Mouse (Mus musculus): ENCODE measurements around the gene Nyap2. TPM values are rescaled to one million over a fixed set of nuclear protein-coding genes. Genes with fewer than 3 reads are reported as not detected.

Gene Nyap2
- total and polyA plus RNA-seq, 2 experiments from 2014 or later: under 0.01 TPM; not detected in 1

DNA sequence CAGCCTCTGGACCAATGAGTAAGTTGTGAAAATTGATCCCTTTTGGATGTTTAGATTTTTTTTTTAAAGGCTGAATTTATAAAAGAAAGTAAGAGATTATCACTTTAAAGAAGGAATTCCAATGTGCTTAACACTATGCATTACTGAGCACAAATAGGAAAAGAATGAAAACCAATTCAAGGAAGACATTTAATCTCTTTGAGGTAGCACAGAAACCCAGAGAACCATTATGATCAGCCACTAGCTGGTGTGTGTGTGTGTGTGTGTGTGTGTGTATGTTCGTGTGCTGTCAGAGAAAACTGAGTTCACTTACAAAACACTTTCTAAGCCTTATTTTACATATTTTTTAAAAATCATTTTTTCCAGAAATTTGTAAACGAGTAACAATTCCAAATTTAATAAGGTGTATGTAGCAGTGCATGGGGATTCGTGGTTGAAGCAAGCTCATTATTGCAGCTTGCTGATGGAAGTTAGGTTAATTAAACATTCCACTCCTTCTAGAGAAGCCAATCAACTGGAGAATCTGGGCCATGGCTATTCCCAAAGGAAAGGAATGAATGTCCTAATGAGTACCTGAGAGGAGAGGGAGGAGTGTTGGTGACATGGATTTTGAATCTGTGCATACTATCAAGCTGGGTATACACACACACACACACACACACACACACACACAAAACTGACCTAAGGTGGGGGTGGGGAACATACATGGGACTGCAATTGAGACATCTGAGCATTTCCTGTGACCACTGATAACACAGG, 171.9 kb downstream of the Nyap2 start:
- H3K27ac ChIP-seq (ENCODE audit: low read depth): no peak overlapping the region
- no peak for ATAC-seq (ENCODE audit: insufficient read depth, low read depth)
- H3K4me1 ChIP-seq (ENCODE audit: control insufficient read depth, insufficient read depth): no peaks in the 10 kb centered on the region
- no peaks in the 10 kb centered on the region for H3K9me3 ChIP-seq (replicated peaks; ENCODE audit: control insufficient read depth, low read length)
- no peaks in the 10 kb centered on the region for H3K27me3 ChIP-seq (ENCODE audit: control insufficient read depth, insufficient read depth, low read length)
- TF ChIP-seq CTCF (IDR thresholded peaks at IDR 0.05; ENCODE audit: low read depth) (no peak), EP300 (IDR thresholded peaks at IDR 0.05; ENCODE audit: low read depth) (no peak)
- H3K4me3 ChIP-seq (ENCODE audit: low read depth, low read length): no peak overlapping the region
- no peak overlapping the region for H3K4me2 ChIP-seq (ENCODE audit: low read depth, low read length)
- no peaks in the 10 kb centered on the region for H3K36me3 ChIP-seq (replicated peaks; ENCODE audit: control insufficient read depth, insufficient read depth, low read length)
- no peak for DNase-seq (ENCODE audit: low spot score)
- H3K9ac ChIP-seq (replicated peaks; ENCODE audit: low read depth, low read length): no peak overlapping the region
- WGBS: 75% methylated on average over 3 of the region's 3 CpGs

DNA sequence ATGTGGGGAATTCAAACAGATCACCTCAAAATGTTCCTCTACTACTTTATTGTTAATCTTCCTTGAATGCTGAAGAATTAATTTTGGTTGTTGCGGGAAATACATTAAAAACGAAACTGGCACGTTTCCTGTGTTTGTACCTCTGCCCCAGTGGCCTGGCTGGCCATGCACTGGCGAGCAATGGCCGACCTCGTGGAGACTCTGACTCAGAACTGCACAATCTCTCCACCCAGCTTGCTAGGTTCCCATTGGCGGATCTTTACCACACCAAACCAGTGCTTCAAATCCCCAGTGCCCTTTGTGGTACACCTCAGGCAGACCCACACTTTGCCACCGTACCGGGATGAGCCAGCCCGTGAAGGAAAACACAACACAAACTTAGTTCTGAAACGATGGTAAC, 173.3 kb downstream of the Nyap2 start:
- Histone ChIP-seq H3K36me3 (replicated peaks; ENCODE audit: control insufficient read depth, insufficient read depth, low read length) (no peaks in the 10 kb centered on the region), H3K27ac (ENCODE audit: low read depth) (no peak overlapping the region), H3K9me3 (replicated peaks; ENCODE audit: control insufficient read depth, low read length) (no peaks in the 10 kb centered on the region), H3K27me3 (ENCODE audit: control insufficient read depth, insufficient read depth, low read length) (no peaks in the 10 kb centered on the region), H3K4me3 (ENCODE audit: low read depth, low read length) (no peak overlapping the region), H3K9ac (replicated peaks; ENCODE audit: low read depth, low read length) (no peak overlapping the region), H3K4me1 (ENCODE audit: control insufficient read depth, insufficient read depth) (no peaks in the 10 kb centered on the region), H3K4me2 (ENCODE audit: low read depth, low read length) (no peak overlapping the region)
- WGBS: 87% methylated on average over 11 of the region's 11 CpGs
- TF ChIP-seq EP300 (IDR thresholded peaks at IDR 0.05; ENCODE audit: low read depth) (no peak), CTCF (IDR thresholded peaks at IDR 0.05; ENCODE audit: low read depth) (no peak)
- ATAC-seq (ENCODE audit: insufficient read depth, low read depth): no peak
- no peak for DNase-seq (ENCODE audit: low spot score)

DNA sequence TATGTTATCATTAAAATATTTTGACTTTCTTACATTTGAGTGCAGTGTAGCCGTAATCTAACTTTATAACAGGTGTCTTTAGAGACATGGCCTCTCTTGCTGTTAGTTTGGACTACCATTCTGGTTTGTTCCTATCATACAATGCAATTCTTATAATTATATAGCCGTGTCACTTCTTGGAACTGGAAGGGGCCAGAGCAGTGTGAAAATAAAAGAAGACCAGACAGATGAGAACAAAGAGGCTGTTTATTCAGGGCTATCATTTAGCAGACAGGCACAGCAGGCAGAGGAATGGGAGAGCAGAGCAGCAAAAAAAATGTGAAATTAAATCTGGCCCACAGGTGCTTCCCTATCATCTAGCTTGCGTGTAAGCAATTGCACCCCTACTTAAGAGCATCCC, 189.7 kb downstream of the Nyap2 start:
- H3K27me3 ChIP-seq (ENCODE audit: control insufficient read depth, insufficient read depth, low read length): no peaks in the 10 kb centered on the region
- H3K4me1 ChIP-seq (ENCODE audit: control insufficient read depth, insufficient read depth): no peaks in the 10 kb centered on the region
- TF ChIP-seq EP300 (IDR thresholded peaks at IDR 0.05; ENCODE audit: low read depth) (no peak), CTCF (IDR thresholded peaks at IDR 0.05; ENCODE audit: low read depth) (no peak)
- no peak overlapping the region for H3K9ac ChIP-seq (replicated peaks; ENCODE audit: low read depth, low read length)
- no peak overlapping the region for H3K4me2 ChIP-seq (ENCODE audit: low read depth, low read length)
- WGBS: 71% methylated on average over 3 of the region's 3 CpGs
- no peak overlapping the region for H3K4me3 ChIP-seq (ENCODE audit: low read depth, low read length)
- DNase-seq (ENCODE audit: low spot score) (no peak), ATAC-seq (ENCODE audit: insufficient read depth, low read depth) (no peak)
- H3K9me3 ChIP-seq (replicated peaks; ENCODE audit: control insufficient read depth, low read length): no peaks in the 10 kb centered on the region
- no peak overlapping the region for H3K27ac ChIP-seq (ENCODE audit: low read depth)
- H3K36me3 ChIP-seq (replicated peaks; ENCODE audit: control insufficient read depth, insufficient read depth, low read length): no peaks in the 10 kb centered on the region

DNA sequence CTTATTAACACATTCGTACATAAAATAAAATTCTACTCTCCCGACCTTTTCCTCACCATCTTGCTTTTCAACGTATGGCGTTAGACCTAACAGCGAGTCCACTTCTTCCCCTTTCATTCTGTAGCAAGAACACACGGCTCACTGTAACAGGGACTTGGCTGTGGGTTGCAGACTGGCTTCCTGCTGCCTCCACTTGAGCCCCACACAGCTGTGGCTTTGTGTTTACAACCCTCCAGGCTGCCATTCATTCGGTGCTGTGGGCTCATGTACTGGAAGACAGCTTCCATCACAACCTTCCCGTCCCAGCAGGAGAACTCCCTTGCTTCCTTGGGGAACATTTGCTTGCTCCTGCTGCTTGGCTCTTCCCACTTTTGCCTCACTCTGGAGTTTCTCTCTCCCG, 204.2 kb downstream of the Nyap2 start:
- ATAC-seq (ENCODE audit: insufficient read depth, low read depth): no peak
- WGBS: 53% methylated on average over 9 of the region's 9 CpGs
- H3K4me2 ChIP-seq (ENCODE audit: low read depth, low read length): no peak overlapping the region
- H3K4me3 ChIP-seq (ENCODE audit: low read depth, low read length): no peak overlapping the region
- no peaks in the 10 kb centered on the region for H3K4me1 ChIP-seq (ENCODE audit: control insufficient read depth, insufficient read depth)
- no peaks in the 10 kb centered on the region for H3K36me3 ChIP-seq (replicated peaks; ENCODE audit: control insufficient read depth, insufficient read depth, low read length)
- TF ChIP-seq EP300 (IDR thresholded peaks at IDR 0.05; ENCODE audit: low read depth) (no peak), CTCF (IDR thresholded peaks at IDR 0.05; ENCODE audit: low read depth) (no peak)
- DNase-seq (ENCODE audit: low spot score): no peak
- H3K27ac ChIP-seq (ENCODE audit: low read depth): no peak overlapping the region
- H3K27me3 ChIP-seq (ENCODE audit: control insufficient read depth, insufficient read depth, low read length): no peaks in the 10 kb centered on the region
- no peaks in the 10 kb centered on the region for H3K9me3 ChIP-seq (replicated peaks; ENCODE audit: control insufficient read depth, low read length)
- no peak overlapping the region for H3K9ac ChIP-seq (replicated peaks; ENCODE audit: low read depth, low read length)

DNA sequence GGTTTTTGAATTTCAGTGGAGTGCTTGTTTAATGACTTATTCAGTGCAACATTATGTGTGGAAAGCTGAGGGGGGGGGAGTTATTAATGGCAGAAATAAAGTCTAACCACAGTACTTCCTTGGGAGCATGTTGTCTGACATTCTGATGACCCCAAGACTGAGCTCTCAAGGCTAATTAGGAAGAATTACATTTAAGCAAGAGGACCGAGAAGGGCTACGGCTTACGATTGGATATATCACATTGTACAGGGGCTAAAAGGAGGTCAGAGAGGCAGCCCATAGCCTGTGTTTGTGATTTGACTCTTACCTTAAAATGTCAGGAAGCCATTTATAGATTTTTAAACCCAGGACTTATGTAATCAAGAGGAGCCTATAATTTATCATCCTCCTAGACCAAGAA, 208.9 kb downstream of the Nyap2 start:
- ATAC-seq (ENCODE audit: insufficient read depth, low read depth): no peak
- Histone ChIP-seq H3K4me1 (ENCODE audit: control insufficient read depth, insufficient read depth) (no peaks in the 10 kb centered on the region), H3K4me2 (ENCODE audit: low read depth, low read length) (no peak overlapping the region), H3K36me3 (replicated peaks; ENCODE audit: control insufficient read depth, insufficient read depth, low read length) (no peaks in the 10 kb centered on the region), H3K27ac (ENCODE audit: low read depth) (no peak overlapping the region), H3K9ac (replicated peaks; ENCODE audit: low read depth, low read length) (no peak overlapping the region), H3K27me3 (ENCODE audit: control insufficient read depth, insufficient read depth, low read length) (no peaks in the 10 kb centered on the region), H3K9me3 (replicated peaks; ENCODE audit: control insufficient read depth, low read length) (no peaks in the 10 kb centered on the region), H3K4me3 (ENCODE audit: low read depth, low read length) (no peak overlapping the region)
- DNase-seq (ENCODE audit: low spot score): no peak
- WGBS: 86% methylated on average over 3 of the region's 3 CpGs
- TF ChIP-seq CTCF (IDR thresholded peaks at IDR 0.05; ENCODE audit: low read depth) (no peak), EP300 (IDR thresholded peaks at IDR 0.05; ENCODE audit: low read depth) (no peak)

DNA sequence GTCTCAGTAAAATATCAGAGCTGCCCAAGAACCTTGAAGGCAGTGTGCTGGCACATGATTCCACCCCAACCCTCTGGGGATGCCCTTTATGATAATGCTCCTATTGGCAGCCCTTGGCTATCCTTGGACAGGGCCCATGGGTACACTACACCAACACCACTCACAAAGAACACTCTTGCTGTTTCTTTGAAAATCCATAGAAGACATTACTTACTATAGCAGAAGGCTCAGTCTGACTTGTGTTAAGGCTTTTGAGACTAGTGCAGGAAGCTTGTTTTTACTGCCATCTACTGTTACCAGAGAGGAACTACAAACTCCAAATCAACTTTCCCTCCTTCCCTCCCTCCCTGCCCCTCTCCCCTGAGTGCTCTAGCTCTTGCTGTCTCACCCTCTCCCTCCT, 210.3 kb downstream of the Nyap2 start:
- H3K27me3 ChIP-seq (ENCODE audit: control insufficient read depth, insufficient read depth, low read length): no peaks in the 10 kb centered on the region
- no peak for TF ChIP-seq EP300 (IDR thresholded peaks at IDR 0.05; ENCODE audit: low read depth)
- TF ChIP-seq CTCF (IDR thresholded peaks at IDR 0.05; ENCODE audit: low read depth): peak; percentile 73
- H3K4me3 ChIP-seq (ENCODE audit: low read depth, low read length): no peak overlapping the region
- no peaks in the 10 kb centered on the region for H3K9me3 ChIP-seq (replicated peaks; ENCODE audit: control insufficient read depth, low read length)
- no peak overlapping the region for H3K4me2 ChIP-seq (ENCODE audit: low read depth, low read length)
- peak; percentile 65 for DNase-seq (ENCODE audit: low spot score)
- no peak overlapping the region for H3K9ac ChIP-seq (replicated peaks; ENCODE audit: low read depth, low read length)
- H3K4me1 ChIP-seq (ENCODE audit: control insufficient read depth, insufficient read depth): no peaks in the 10 kb centered on the region
- no peak for ATAC-seq (ENCODE audit: insufficient read depth, low read depth)
- H3K36me3 ChIP-seq (replicated peaks; ENCODE audit: control insufficient read depth, insufficient read depth, low read length): no peaks in the 10 kb centered on the region
- no peak overlapping the region for H3K27ac ChIP-seq (ENCODE audit: low read depth)
